Mouse (Mus musculus) mouse embryonic stem cell (cell line): ENCODE results near the gene Astn2.

ENCODE experiments used
- in situ Hi-C, 2 experiments: fragments of 300-500 bp; cut with MboI; formaldehyde crosslinking; loops; 1 replicate in 1 of 2; 3 replicates in 1 of 2; pipeline ENCODE4 v1.14.3; 2019 to 2020; ENCODE audit warnings: low sequenced_read_pairs in 2 of 2, low pct_unique_long_range_greater_than_20kb in 1 of 2, mixed read lengths in 1 of 2; ENCODE audit not compliant: unreplicated experiment in 1 of 2

The Astn2 gene

GRCm38 (mm10) chr4:66222602-66223317 is 181.7 kb downstream of the Astn2 start:
- in situ Hi-C loops = no loop called here

- in situ Hi-C loops = no loop called here
Measured at GRCm38 (mm10) chr4:66215170-66215618, 189.2 kb downstream of the Astn2 start.

- in situ Hi-C loops = no loop called here
Measured at GRCm38 (mm10) chr4:66189636-66190035, 214.8 kb downstream of the Astn2 start.

GRCm38 (mm10) chr4:66175887-66176533 is 228.4 kb downstream of the Astn2 start:
- in situ Hi-C loops = no loop called here

- in situ Hi-C loops = no loop called here
Measured at GRCm38 (mm10) chr4:66171583-66171982, 232.8 kb downstream of the Astn2 start.

- in situ Hi-C loops = no loop called here
Measured at GRCm38 (mm10) chr4:66170787-66171186, 233.6 kb downstream of the Astn2 start.

GRCm38 (mm10) chr4:66169485-66169884 is 234.9 kb downstream of the Astn2 start:
- in situ Hi-C loops = no loop called here

GRCm38 (mm10) chr4:66158714-66159113 is 245.7 kb downstream of the Astn2 start:
- in situ Hi-C loops = no loop called here

GRCm38 (mm10) chr4:66157439-66158113 is 246.8 kb downstream of the Astn2 start:
- in situ Hi-C loops = no loop called here

GRCm38 (mm10) chr4:66146546-66146945 is 257.9 kb downstream of the Astn2 start:
- in situ Hi-C loops = no loop called here

GRCm38 (mm10) chr4:66126181-66126580 is 278.2 kb downstream of the Astn2 start:
- in situ Hi-C loops = no loop called here

GRCm38 (mm10) chr4:66122766-66123358 is 281.5 kb downstream of the Astn2 start:
- in situ Hi-C loops = no loop called here

- in situ Hi-C loops = no loop called here
Measured at GRCm38 (mm10) chr4:66114243-66114642, 290.2 kb downstream of the Astn2 start.

GRCm38 (mm10) chr4:66102037-66102436 is 302.4 kb downstream of the Astn2 start:
- in situ Hi-C loops = no loop called here

- in situ Hi-C loops = no loop called here
Measured at GRCm38 (mm10) chr4:66097629-66098028, 306.8 kb downstream of the Astn2 start.

- in situ Hi-C loops = no loop called here
Measured at GRCm38 (mm10) chr4:66096104-66096503, 308.3 kb downstream of the Astn2 start.

- in situ Hi-C loops = no loop called here
Measured at GRCm38 (mm10) chr4:66057161-66057560, 347.2 kb downstream of the Astn2 start.

- in situ Hi-C loops = no loop called here
Measured at GRCm38 (mm10) chr4:66055690-66056089, 348.7 kb downstream of the Astn2 start.

- in situ Hi-C loops = no loop called here
Measured at GRCm38 (mm10) chr4:66043014-66043672, 361.3 kb downstream of the Astn2 start.
